Mouse (Mus musculus) adipocyte (in vitro differentiated cells): ENCODE results near the gene Colq.
A peak's percentile ranks its signal among the peaks of the same experiment; 100 is the strongest.
"Not testable (repeated sequence)": the region's sequence is repeated elsewhere in the genome, so short reads cannot be mapped to it uniquely, and the experiment has no call there.

ENCODE experiments used
- DNase-seq: peaks from one replicate; pipeline ENCODE4 v3.0.0-alpha.2; 2016; ENCODE audit warnings: low spot score

Colq gene

DNA sequence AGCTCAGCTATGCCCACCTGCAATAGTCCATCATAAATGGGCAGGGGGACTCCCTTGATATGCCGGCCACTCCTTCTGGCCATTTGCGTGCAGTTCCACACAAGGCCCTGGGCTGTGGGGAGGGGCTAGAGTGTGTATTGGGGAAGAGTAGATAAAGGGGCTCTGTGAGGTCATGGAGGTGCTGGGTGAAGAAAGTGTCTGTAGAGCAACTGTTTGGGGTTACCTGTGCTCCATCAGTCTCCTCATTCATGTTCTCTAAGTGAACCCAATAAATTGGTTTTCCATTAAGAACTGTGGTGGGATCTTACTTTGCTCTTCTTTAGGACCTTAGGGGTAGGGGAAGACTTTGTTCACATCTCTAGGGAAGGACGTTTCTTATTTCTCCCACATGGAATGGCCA, at the start of gene Colq:
TSS of gene Colq (minus strand) at position 101 of the 400 bp plus-strand sequence.
- no peak for DNase-seq

DNA sequence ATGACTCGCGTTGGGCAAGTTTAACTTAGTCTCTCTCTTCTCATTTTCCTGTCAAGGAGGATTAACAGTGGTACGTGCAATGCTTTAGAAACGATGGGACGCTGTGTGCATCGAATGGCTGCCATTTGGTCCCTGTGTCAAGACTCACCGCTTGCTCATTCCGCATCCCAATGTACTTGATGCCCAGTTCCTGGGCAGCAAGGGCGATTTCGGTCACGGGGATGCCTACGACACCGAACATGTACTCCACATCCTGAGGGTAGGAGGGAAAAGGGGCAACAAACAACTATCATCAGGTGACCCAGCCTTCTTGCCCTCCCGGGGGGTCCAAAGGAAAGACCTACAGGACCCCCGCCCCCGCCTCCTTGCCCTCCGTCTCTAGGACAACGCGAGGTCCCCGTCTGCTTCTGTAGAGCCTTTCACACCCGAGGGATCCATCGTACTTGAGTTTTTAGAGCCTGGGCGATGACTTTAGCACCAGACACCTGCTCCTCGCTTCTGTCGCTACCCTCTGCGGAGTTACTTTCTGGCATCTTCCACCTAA, 49.3 kb upstream of the Colq start, which contains the start of gene Gm49387:
TSS of gene Gm49387 (minus strand) at position 533 of the 544 bp plus-strand sequence.
- DNase-seq: peak; percentile 40

DNA sequence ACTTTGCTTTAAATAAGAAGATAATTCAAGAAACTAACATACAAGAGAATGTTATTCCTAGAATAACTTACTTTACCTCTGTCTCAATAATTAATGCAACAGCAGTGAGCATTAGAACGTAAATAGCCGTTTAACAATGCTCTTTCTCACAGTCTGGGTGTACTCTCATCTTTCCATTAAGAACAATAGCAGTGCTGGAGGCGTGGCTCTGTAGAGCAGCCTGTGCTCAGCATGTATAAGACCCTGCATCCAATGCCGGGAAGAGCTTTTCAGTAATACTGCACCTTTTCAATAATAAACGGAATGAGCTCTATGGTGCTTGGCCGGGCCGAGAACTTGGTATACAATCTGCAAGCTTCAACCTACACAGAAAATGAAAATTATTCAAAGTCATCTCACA, 39.5 kb upstream of the Colq start:
- DNase-seq: no peak

DNA sequence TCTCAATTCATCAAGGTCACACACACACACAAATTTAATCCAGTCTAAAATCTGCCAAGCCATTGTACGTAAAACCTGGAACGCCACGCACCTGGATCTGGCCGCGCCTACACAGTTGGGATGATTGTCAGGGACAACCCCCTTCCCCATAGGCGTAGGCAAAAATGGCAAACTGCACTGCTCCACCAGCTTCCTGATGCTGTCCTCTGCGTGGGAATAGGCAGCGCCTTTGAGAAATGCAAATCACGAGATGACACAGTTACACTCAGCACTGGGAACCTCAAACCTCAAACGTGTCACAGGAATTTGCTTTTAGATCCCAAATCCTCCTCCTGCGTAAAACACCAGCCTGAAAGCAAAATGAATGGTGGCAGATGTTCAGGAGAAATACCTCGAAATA, 31.6 kb upstream of the Colq start:
- DNase-seq: no peak

DNA sequence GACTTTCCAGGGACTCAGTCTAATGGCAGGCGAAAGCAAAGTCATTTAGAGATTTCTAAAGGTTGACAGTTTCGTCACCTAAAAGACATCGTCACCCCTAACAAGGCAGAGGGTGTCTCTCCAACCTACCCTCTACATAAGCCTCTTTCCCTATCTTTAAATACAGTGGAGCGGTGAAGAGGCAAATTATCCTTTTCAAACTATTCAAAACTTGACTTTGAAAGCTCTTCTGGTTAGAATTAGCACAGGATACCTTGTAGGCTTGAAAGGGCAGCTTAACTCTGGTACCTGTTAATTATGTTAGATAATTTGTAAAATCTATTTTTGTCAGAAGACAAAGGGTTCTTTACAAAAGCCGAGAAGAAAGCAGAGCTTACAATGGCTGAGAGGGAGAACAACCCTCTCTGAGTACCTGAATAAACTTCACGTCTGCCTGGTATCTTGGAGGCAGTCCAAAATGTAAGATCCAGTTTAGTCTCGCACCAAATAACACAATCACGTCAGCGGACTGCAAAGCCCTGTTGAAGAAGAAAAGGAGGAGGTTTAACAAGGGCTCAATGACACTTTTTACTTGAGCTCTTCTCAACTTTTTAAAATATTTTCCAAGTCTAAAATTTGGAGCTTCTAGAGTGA, 29.6 kb upstream of the Colq start:
- no peak for DNase-seq

DNA sequence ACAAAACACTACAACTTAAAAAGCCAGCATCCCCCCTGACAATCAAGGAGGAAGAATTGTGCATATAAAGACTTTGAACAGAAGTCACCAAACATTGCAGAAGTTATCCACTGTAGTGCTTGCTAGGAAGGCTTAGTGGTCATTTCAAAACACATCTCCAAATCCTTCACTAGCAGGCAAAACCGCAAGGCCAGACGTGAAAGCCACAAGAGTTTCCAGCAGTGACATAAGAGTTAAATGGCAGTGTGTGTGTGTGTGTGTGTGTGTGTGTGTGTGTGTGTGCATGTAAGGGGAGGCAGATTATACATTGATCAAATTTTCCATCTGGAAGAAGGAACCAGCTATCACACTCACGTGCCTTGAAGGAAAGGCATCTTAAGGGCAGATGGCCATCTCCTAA, 26.9 kb upstream of the Colq start:
- no peak for DNase-seq

DNA sequence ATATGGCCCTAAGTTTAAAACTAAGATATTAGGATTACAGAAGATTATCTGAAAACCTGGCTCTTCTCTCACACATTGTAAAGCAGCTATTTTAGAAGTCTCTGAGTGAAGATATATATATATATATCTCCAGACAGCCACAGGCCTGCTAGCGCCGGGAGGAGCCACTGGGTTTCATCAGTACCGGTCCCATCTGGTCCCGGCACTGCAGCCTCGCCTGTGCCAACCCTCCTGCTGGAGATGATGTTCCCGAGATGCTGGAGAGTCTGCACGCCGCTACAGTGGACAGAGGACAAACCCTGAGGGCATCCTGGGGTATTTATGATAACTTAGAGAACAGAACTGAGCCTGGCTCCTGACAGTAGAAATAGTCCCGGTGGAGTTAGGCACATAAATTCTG, 26.1 kb upstream of the Colq start:
- no peak for DNase-seq

DNA sequence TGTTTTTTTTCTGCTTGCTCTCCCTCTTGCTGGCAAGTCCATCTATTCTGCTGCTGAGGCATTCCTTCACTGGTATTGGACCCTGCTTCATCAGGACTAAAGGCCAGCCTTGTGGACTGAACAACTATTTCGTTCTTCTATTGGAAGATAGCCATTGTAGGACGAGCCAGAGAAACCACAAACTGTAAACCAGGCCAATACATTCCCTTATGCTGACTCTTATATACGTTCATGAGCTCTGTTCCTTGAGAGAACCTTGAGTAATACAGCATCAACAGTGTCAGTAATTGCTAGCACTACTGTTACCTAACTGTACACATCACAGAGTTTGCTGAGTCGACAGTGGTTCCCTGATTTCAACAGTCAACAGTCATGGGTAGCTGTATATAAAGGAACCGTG, 22.5 kb upstream of the Colq start:
- peak; percentile 33 for DNase-seq

DNA sequence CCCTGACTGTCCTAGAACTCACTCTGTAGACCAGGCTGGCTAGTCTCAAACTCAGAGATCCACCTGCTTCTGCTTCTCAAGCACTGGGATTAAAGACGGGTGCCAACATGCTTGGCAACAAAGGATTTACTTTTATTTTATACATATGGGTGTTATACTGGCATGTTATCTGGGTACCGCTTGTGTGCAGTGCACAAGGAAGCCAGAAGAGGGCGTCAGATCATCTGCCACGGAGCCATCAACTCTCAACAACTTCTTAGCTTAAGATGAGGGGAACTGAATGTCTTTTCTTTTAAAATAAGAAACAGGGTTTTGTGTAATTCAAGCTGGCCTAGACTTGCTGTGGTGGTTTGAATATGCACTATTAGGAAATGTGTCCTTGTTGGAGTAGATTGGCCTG, 20.8 kb upstream of the Colq start:
- DNase-seq: no peak

DNA sequence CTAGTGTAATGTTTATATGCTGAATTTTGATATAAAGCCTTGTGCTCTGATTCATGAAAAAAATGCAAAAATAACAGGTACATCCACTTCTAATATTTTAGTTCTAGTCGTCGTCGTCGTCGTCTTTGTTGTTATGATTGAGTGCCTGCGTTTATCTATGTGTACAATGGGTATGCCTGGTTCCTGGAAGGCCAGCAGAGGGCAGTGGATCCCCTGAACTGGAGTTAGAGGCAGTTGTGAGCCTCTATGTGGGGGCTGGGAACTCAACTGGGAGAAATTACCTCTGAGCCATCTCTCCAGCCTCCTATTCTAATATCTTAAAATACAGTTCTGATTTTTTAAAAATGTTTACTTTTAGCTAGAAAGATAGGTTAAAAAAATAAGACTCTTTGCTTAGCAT, 14.4 kb upstream of the Colq start:
- no peak for DNase-seq

DNA sequence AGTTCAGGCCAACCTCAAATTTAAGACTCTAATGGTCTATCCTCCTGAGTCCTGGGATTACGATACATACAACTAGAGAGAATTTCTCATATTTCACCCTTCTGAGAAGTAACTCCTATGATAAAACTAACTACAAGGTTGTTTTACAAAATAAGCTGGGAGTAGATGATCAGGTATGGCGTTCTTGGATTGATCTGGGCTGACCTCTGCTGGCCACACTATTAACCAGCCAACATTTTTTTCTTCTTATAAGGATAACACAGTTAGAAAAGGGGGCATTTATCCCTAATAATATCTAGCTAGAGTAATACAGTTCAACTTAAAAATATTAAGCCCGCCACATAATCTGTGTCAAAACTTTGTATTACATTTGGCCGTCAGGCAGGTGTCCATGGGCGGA, 13.8 kb upstream of the Colq start:
- DNase-seq: peak; percentile 60

DNA sequence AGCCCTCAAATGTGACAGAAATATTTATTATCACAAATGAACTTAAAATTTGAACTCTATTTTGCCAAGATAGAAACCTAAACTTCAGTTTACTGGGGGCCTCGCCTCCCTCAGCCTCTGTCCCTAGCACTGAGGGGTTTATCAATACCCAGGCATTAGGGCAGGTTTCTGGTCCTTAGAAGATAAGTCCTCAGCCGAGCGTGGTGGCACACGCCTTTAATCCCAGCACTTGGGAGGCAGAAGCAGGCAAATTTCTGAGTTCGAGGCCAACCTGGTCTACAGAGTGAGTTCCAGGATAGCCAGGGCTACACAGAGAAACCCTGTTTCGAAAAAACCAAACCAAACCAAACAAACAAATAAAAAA, 11.5 kb upstream of the Colq start:
- DNase-seq: not testable (repeated sequence)

DNA sequence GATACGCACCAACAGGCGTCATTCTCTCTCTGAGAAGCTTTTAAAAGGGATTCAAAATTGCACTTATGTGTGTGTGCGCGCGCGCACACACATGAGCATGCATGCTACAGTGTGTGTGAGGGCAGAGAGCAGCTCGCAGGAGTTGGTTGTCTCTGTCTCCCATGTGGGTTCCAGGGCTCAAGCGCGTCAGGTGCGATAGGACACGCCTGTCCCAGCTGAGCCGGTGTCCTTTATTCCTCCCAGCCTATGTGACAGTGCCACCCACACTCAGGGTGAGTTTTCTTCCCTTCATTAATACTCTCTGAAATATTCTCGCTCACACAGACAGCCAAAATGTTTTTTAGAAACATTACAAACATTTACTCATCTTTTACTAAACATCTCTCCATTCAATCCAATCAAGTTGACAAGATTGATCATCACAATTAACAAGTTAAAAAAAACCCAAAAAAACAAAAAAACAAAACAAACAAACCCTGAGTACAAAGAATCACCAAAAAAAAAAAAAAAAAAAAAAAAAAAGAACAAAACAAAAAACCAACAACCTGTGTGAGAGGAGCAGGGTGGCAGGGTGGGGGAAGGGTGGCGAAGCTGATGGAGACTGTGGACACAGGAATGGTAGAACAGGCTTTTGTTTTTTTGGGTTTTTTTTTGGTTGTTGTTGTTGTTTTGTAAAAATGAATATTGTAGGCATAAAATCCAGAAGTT, 10.9 kb upstream of the Colq start:
- no peak for DNase-seq

DNA sequence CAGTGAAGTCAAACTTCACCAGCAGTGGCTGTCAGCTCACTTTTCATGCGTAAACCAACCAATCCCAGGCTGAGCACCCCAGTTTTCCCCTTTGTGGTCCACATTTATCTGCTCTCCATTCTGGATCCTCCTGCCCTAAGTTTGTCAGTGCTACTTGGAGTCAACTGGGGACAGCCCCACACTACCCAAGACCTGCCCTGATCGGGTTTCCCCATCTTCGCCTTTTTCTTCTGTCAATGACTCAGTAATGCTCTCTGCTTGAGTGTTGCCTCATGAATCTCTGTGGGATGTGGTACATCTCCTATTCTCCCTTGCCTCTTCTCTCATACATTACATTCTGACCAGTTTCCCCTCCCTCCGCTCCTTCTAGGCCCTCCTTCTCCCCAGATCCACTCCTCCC, 6.3 kb upstream of the Colq start:
- no peak for DNase-seq

DNA sequence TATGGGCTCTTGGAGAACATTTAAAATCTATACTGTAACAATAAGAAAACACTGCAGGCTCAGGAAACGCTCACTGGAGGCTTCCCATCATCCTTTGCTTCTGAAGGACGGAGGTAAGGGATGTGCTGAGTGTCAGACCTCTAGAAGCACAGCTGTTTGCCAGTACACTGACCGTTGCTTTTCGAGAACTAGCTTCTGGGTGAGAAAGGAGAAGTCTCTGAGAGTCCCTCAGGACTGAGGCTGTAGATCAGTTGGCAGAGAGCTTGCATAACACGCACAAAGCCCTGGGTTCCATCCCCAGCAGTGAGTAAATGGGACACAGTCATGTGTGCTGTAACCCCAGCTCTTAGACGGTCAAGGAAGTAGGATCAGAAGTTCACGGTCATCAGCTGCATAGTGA, 5.3 kb upstream of the Colq start:
- no peak for DNase-seq

DNA sequence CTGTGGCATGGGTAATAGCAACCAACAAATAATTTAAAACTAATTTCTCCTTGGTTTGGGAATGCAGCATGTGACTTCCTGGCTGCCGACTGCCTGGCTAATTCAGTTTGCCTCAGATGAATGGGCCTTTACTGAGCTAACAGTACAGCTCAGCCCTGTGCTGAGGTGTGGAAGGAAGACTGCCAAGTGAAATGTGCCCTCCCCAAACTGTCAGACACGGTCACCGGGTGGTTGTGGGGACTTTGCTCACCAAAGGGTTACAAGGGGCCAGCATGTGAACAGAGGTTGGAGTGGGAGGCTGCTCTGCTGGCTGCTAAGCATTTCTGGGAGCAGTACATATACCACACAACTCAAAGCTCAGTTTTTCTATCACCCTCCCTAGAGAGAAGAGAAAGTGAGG, 3.5 kb upstream of the Colq start:
- no peak for DNase-seq

DNA sequence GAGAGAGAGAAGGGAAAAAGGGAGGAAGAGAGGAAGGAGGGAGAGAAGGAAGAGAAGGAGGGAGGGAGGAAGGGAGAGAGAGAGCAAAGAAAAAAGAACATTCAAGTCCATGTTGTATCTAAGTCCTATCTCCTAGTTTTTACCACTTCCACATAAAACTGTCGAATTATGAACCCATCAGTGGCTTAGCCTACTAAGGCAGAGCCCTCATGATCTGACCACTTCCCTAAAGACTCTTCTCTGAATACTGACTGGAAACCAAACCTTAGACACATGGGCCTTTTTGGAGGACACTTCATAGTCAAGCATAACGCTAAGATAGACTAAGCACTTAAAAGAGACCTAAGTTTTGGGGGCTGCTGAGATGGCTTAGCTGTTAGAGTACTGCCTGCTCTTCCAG, 1.9 kb upstream of the Colq start:
- no peak for DNase-seq

DNA sequence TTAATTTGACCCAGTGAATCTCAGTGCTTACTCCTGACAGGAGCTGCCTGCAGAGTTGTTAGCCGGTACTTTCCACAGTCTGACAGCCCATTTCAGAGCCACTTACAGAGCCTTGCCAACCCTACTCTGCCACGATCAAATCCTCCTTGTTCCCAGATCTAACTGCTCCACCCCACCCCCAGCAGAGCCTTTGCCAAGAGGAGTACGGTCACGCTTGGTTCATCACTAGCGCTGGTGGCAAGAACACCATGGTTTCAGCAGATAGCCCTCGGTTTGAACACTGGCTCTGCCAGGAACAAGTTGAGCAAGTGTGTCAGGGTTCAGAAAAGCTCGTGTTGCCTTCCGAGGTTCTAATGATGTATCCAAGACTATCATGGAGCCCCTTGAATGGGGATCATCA, 4.7 kb downstream of the Colq start:
- peak; percentile 78 for DNase-seq

DNA sequence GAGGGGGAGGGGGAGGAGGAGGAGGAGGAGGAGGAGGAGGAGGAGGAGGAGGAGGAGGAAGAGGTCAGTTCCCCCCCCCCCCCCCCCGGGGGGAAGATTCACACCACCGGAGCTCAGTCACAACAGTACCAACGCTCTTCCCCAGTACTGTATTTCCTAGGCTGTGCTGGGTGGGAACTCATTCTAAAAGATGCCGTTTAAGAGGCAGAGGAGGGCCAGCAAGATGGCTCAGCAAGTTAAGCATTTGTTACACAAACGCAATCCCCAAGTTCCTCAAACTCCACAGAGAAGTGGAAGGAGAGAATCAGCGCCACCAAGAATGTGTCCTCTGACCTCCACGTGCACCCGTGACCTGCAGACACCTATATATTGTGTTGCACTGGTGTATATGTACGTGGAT, 8.1 kb downstream of the Colq start:
- DNase-seq: no peak

DNA sequence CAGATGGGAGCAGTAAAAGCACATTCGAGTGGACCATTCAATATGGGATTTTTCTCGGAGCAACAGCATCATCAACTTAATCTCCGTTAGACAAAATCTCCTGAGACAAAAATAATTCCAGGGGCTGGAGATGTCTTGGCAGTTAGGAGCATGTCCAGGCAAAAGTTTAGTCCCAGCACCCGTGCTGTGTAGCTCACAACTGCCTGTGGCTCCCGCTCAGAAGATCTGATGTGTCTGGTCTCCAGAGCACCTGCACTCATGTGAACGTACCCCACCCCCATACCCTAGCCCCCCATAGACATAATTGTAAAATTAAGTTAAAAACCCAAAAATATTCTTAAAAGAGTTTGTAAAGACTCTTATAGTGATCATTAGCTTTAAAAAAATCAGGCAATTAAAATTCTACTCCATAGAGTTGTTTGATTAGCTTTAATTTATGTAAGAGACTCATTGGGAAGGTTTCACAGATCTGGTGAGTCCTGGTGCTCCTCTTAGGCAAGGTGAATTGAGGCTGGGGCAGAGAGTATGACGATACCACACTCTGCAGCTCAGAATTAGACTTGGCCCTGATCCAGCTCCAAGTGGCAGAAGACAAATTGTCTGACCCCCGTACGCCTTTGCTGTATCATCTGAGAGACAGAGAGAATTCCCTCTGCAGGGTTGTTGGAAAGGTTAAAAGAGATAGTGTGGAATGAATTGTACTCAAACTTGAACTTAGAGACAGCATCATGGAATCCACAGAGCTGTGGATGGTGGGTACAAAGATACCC, 13.0 kb downstream of the Colq start:
- no peak for DNase-seq

DNA sequence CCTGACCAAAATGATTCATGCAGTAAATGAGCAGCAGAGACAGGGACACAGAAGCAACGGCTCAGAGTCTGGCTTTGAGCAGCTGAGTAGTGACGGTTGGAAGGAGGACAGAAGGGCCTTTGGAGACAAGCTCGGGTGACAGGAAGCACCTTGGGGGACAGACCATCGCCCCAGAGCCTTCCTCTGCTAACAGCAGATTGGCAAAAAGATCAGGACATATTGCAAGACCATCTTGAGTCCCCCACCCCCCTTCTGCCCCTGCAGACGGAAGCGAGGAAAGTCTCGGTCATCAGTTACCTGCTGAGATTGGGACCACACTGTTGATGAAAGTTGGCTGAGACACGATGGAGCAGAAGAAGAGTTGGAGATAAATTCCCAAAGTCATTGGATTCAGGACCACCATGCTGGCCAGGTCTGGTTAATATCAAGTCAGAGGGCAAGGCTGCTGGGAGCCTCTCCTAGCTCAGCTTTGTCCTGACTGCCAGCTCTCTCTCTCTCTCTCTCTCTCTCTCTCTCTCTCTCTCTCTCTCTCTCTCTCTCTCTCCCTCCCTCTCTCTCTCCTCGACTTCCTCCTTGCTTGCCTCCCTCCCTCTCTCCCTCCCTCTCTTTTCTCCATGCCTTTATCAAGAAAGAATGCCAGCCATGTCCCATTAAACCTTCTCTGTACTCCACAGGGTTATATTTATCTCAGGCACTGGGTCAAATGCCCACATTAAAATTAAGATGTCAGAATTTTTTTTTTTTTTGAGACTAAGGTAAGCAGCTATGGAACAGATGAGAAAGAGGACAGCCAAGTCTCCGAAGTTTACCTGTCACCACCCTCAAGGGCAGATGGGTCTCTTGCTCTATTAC, 14.1 kb downstream of the Colq start:
- DNase-seq: no peak

DNA sequence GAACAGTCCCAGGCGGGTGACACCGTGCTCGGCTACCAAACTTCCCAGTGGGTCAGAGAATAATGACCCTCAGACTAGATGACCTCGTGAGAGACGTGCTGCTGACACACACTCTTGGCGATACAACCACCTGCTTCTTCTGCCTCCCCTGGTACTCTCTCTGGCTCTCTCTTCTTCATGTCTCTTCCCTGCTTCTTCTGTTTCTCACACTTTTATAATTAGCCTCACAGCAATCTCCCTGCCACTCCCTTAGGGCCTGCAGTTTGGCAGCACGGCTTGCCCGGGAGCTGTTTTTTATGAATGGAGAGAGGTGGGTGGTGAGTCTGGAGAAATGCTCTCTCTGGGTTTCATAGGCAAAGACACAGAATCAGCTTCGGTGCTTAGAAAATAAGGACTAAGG, 15.3 kb downstream of the Colq start:
- DNase-seq: no peak
